Mouse (Mus musculus) forebrain, embryonic 15.5 days (tissue): ENCODE measurements around the gene Zfp866. TPM values are rescaled to one million over a fixed set of nuclear protein-coding genes. Genes with fewer than 3 reads are reported as not detected.

ENCODE experiments used
- polyA plus RNA-seq: library from polyadenylated mRNA; unstranded; fragments of >200 nt; fragmentation: Nextera tagmentation; extraction: Ambion mirVana; gene quantifications from 2 replicates; pipeline ENCODE4 v1.2.1, GENCODE M21; 2015

Zfp866 gene
- polyA plus RNA-seq, 1 experiment from 2014 or later: 48.2 TPM

Other genes with a start within 250 kb of the Zfp866 start
- gene Zfp868, start 165.6 kb downstream of the Zfp866 start, polyA plus RNA-seq: 43.9 and 44.7 TPM in 2 replicates
- gene Zfp964, start 136.7 kb downstream of the Zfp866 start, polyA plus RNA-seq: 1.9 and 2.2 TPM in 2 replicates
- 31.9 and 32.0 TPM in 2 replicates for gene Zfp869, start 80.5 kb downstream of the Zfp866 start, polyA plus RNA-seq
- 8.7 TPM in 2 replicates for gene Zfp963, start 41.2 kb downstream of the Zfp866 start, polyA plus RNA-seq
- gene Gm20422, start 16.3 kb downstream of the Zfp866 start, polyA plus RNA-seq: 0.61 TPM in 1 of 2 replicates, not detected in the other
- gene Atp13a1, start within 50 bp of the Zfp866 start, polyA plus RNA-seq: 50.2 and 50.8 TPM in 2 replicates
- gene Gmip, start 17.5 kb upstream of the Zfp866 start, polyA plus RNA-seq: 42.4 and 44.4 TPM in 2 replicates
- 0.65 and 0.89 TPM in 2 replicates for gene Lpar2, start 31.3 kb upstream of the Zfp866 start, polyA plus RNA-seq
- gene Pbx4, start 41.3 kb upstream of the Zfp866 start, polyA plus RNA-seq: 54.7 and 55.3 TPM in 2 replicates
- 3.6 and 4.0 TPM in 2 replicates for gene Cilp2, start 96.5 kb upstream of the Zfp866 start, polyA plus RNA-seq
- 3.4 and 3.8 TPM in 2 replicates for gene Tssk6, start 111.0 kb upstream of the Zfp866 start, polyA plus RNA-seq
- gene Ndufa13, start 111.4 kb upstream of the Zfp866 start, polyA plus RNA-seq: 173 and 179 TPM in 2 replicates
- gene Yjefn3, start 111.5 kb upstream of the Zfp866 start, polyA plus RNA-seq: 8.9 and 9.0 TPM in 2 replicates
- 28.3 and 35.5 TPM in 2 replicates for gene Gatad2a, start 205.2 kb upstream of the Zfp866 start, polyA plus RNA-seq